Mouse (Mus musculus): ENCODE results near the gene Tspan6.

The Tspan6 gene

GRCm38 (mm10) chrX:133898014-133898542 is at the start of gene Tspan6:
Gene Tspan6 (minus strand): TSS chrX:133898429.
- DNase-seq: peak; percentile 91

DNA sequence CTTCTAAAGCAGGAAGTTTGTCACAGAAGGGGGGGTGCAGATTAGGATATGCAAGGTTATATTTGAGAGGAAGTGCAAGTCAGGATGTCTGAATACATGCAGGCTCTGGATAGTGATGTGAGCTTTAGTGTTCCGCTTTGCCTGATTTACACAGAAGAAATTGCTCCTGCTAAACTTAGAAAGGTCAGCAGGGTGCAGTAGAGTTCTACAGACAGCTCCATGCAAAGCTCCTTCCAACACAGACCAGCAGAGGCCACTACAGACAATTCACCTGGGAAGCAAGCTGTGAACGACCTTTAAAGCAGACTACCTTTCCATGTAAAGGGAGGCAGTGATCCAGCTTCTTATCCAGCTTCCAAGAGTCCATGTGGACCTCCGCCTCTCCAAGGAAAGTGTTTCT is 49.2 kb upstream of the Tspan6 start:
- DNase-seq: peak; percentile 68

DNA sequence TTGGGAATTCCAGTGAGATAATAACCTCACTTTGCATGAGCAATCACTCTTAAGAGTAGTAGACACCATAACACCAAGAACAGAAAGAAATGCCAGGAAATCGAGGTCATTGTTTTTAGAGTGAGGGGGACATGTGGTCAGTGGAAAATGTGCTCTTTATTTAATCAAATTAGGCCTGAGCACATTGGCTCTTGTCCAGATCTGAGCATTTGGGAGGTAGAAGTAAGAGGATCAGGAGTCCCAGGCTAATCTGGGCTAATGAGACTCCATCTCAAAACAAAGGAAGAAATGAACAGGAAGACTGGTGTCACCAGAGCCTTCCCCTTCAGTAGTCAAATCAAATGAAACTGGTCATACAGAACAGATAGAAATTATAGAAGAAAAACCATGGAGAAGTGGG is 41.3 kb upstream of the Tspan6 start:
- no peak for DNase-seq

GRCm38 (mm10) chrX:133936605-133937225 is 38.5 kb upstream of the Tspan6 start:
- no peak for DNase-seq

- DNase-seq: peak; percentile 37
Measured at GRCm38 (mm10) chrX:133931302-133932013, 33.2 kb upstream of the Tspan6 start.

- no peak for DNase-seq
Measured at GRCm38 (mm10) chrX:133926760-133927159, 28.5 kb upstream of the Tspan6 start.

DNA sequence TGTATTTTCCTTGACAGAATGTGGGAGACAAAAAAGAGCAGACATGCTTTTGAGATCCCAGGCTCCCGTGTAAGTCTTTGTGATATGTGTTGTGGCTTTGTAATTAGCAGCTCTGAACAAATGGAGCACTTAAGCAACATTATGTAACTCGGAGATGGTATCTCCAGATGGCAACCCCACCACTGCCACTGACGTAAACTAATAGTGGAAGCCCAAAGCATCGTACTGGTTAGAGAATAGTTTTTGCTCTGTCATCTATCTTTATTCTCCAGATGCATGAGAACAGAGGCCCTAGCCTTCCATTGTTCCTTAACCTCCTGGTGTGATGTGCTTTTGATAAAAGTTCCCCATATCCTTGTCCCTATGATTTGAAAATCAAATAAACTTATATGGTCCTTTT is 23.0 kb upstream of the Tspan6 start:
- no peak for DNase-seq

GRCm38 (mm10) chrX:133914219-133914618 is 16.0 kb upstream of the Tspan6 start:
- DNase-seq: peak; percentile 11

DNA sequence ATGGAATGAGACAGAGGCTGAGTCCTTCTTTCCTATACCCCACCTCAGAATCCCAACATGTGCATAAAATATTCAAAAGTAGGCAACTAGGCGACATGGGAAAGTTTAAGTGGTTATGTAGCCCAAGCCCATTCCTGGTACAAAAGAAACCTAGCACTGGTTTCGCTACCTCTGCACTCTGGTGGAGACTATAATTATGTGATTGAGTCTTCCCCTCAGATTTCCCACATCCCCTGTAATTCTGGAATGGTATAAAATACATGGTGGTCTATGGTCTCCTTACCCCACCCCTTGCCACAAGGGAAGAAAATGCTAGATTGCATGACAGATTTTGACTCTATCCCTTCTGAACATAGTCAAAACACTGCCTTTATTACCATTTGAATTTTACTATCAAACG is 14.8 kb upstream of the Tspan6 start:
- no peak for DNase-seq

GRCm38 (mm10) chrX:133911397-133912103 is 13.3 kb upstream of the Tspan6 start:
- DNase-seq: peak; percentile 62

GRCm38 (mm10) chrX:133908261-133908660 is 10.0 kb upstream of the Tspan6 start, which contains the start of gene Srpx2:
Gene Srpx2 (plus strand): TSS chrX:133908426.
- DNase-seq: peak; percentile 14

- DNase-seq: no peak
Measured at GRCm38 (mm10) chrX:133888111-133888510, 10.1 kb downstream of the Tspan6 start.

DNA sequence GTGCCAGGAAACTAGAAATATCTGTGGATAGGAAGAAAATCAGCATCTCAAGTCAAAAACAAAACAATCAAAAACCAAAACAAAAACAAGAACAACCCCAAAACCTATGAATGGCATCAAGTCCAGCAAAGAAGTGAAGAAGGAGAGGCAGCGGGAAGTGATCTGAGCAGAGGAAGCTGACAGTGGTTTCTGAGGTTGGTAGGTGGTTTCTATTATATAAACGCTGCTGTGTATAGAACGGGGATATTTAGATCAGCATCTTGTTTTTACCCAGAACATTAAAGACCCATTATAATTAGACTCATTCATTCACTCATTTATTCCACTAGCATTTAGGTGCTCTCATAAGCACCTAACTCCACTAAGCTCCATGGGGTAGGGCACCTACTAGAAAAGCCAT is 10.9 kb downstream of the Tspan6 start:
- DNase-seq: no peak

GRCm38 (mm10) chrX:133869743-133870142 is 28.5 kb downstream of the Tspan6 start:
- DNase-seq: no peak

- DNase-seq: no peak
Measured at GRCm38 (mm10) chrX:133853637-133854036, 44.6 kb downstream of the Tspan6 start.

GRCm38 (mm10) chrX:133850680-133851079 is 47.5 kb downstream of the Tspan6 start, which contains the start of gene Tnmd:
Gene Tnmd (plus strand): TSS chrX:133850980.
- no peak for DNase-seq
